Mouse (Mus musculus) CD4-positive helper T cell, adult 2 months (primary cell): ENCODE measurements around the gene Rpl32.
A peak's percentile ranks its signal among the peaks of the same experiment; 100 is the strongest.

Experiments used
- DNase-seq: peaks from one replicate; pipeline ENCODE4 v3.0.0-alpha.2; 2012; ENCODE audit warnings: low read depth, missing footprints, low spot score

The Rpl32 gene

DNA sequence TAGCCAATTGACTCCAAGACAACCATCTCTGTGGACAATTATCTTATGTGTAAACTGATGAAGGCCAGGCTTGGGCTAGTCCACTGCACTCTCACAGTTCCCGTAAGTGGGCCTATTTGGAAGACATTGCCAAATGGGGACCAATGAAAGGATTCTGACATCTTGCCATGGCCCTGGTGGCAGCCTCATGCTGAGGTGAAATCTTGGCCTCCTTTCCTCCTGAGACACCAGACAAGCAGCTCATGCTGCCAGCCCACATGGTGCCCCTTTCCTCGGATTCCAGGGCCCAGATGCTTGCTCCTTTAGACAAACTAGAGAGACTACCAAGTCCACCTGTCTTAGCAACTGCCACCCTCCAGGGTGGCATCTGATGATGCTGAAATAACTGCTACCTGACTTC, 9.6 kb upstream of the Rpl32 start:
- DNase-seq, result no peak

- DNase-seq, result no peak
Observed at GRCm38 (mm10) chr6:115815041-115815440, 6.5 kb upstream of the Rpl32 start.

DNA sequence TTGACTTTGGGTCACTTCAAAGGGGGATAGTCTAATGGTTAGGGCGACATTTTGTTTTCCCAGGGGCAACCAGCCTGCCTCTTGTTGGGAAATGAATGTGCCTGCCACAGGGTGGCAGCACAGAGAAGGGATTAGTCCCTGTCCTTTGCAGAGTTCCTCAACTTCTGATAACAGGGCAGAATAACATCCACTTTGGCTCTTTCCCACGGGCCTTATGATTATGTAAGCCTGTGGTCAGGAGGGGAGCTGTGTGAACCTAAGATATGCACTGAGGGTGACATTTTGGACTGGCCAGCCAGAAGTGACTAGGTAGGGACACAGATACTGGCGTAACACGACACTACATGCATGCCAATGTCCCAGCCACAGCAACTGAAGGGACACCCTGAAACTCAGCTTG, 5.6 kb upstream of the Rpl32 start:
- peak; percentile 55 for DNase-seq

- DNase-seq, result no peak
Observed at GRCm38 (mm10) chr6:115811606-115812005, 3.1 kb upstream of the Rpl32 start.

DNA sequence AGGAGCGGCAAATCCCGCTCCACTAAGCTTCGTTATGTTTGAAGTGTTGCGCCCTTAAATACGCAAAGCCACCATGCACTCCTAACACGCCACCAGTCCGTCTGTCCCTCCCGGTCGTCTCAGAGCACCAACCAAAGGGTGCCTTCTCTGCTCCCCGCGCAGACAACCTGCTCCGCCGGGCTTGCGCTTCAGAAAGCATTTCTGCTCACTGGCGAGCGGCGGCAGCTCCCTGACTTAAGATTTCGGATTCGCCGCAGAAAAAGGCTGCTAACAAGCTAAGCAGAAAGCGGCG, 405 bp downstream of the Rpl32 start:
- DNase-seq, result no peak

- DNase-seq, result no peak
Observed at GRCm38 (mm10) chr6:115807464-115808195, 917 bp downstream of the Rpl32 start.

GRCm38 (mm10) chr6:115804432-115805192, 3.9 kb downstream of the Rpl32 start:
- no peak for DNase-seq

- peak; percentile 69 for DNase-seq
Observed at GRCm38 (mm10) chr6:115803541-115804382, 4.8 kb downstream of the Rpl32 start.

DNA sequence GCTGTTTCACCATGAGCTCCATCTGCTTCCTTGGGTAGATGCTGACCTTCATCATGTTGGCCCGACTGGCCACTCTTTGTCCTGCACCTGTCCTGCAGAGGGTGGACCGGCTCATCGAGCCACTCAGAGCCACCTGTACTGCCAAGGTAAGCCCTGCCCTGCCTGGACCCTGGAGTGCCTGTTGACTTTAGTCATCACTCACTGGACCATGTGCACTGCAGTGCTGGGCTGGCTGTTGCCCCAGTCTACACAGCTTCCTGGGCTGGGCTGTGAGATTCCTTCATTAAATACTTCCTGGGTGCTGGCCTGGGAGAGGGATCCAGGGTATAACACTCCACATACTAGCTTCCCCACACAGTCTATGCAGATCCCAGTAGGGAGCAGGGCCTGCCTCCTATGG, 6.7 kb downstream of the Rpl32 start:
- no peak for DNase-seq

DNA sequence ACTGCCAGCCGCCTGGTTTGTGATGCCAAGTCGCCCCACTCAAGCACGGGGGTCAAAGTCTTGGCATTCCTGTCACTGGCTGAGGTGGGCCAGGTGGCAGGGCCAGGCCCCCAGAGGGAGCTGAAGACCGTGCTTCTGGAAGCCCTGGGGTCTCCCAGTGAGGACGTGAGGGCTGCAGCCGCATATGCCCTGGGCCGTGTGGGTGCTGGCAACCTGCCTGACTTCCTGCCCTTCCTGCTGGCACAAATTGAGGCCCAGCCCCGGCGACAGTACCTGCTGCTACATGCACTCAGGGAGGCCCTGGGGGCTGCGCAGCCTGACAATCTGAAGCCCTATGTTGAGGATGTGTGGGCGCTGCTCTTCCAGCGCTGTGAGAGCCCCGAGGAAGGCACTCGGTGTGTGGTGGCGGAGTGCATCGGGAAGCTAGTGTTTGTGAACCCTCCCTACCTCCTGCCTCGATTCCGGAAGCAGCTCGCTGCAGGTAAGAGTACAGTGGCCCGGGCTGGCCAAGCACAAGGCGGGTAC, 15.8 kb downstream of the Rpl32 start:
- DNase-seq, result peak; percentile 55

GRCm38 (mm10) chr6:115791842-115792686, 16.5 kb downstream of the Rpl32 start:
- peak; percentile 34 for DNase-seq

DNA sequence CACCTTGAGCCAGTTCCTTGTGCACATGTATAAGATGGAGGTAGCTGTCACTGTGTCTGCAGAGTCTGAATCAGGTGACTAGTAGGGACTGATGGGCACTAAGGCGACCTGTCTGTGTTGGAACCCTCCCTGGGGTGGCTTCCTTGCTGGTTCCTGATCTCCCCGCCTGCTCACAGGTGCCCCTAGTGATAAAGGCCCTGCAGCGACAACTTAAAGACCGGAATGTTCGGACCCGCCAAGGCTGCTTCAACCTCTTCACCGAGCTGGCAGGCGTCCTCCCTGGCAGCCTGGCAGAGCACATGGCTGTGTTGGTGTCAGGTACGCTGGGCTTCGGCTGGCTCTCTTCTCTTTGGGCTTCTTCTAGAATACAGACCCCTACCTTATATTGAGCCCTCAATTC, 17.5 kb downstream of the Rpl32 start:
- DNase-seq, result no peak

GRCm38 (mm10) chr6:115782781-115783180, 25.8 kb downstream of the Rpl32 start:
- no peak for DNase-seq

DNA sequence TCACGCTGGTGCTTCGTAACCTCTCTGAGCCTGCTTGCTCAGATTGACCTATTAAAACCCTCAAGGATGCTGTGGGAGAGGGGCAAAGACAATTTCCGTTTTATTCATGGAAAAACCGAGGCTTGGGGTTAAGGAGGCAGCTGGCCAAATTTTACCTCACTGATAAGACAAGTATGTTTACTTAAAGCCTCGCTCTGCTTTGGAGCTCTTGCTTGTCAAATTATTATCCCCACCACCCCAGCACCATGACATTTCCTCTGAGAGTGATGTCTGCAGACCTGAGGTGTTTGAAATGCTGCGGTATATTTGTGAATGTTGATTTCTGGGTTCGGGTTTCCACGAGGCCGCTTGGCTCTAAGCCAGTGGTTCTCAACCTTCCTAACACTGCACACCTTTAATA, 32.2 kb downstream of the Rpl32 start:
- no peak for DNase-seq

DNA sequence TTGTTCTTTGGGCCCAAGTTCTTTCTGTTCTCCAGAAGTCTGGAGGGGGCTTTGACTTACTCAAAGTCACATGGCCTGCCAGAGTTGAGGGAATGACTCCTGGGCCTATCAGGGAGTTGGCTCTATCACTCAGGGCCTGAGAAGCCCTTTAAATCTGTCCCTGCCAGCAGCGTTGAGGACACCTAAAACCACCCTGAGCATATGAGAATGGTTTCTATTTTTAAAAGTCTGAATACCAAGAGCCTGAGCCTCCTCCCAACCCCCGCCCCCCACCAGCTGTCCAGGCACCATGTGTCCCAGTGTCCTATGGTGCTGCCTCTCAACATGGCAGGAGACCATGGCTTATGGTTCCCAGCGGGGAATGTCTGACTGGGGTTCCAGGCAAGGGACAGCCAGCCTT, 32.7 kb downstream of the Rpl32 start:
- no peak for DNase-seq

GRCm38 (mm10) chr6:115774501-115774921, 34.0 kb downstream of the Rpl32 start, which contains the start of gene Cand2:
Cand2 (plus strand) TSS chr6:115774538.
- peak; percentile 76 for DNase-seq

GRCm38 (mm10) chr6:115773966-115774413, 34.6 kb downstream of the Rpl32 start:
- DNase-seq, result peak; percentile 51

- DNase-seq, result peak; percentile 44
Observed at GRCm38 (mm10) chr6:115772604-115773003, 35.9 kb downstream of the Rpl32 start.

- no peak for DNase-seq
Observed at GRCm38 (mm10) chr6:115772201-115772600, 36.3 kb downstream of the Rpl32 start.

GRCm38 (mm10) chr6:115770852-115771251, 37.7 kb downstream of the Rpl32 start:
- DNase-seq, result no peak

DNA sequence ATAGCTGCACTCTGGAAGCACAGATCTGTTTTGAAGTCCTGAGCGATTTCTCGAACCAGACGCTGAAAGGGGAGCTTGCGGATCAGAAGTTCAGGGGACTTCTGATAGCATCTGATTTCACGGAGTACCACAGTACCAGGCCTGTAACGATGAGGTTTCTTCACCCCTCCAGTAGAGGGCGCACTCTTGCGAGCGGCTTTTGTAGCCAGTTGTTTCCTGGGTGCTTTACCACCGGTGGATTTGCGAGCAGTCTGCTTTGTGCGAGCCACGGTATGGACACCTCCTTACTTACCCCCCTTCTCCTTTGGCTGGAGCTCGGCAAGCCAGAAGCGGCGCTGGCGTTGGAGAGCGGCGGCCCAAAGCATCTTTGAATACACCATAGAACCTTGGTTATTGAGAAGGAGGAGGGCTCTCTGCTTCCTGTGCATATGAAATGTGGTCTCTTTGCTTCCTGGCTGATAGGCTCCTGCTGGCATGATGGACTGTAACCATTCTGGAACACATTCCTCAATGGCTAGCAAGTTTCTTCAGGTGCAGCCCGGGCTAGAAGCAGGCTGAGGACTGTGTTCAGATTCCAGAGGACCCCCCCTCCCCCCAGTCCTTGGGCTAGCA, 38.4 kb downstream of the Rpl32 start:
- DNase-seq, result no peak
